Mouse (Mus musculus) cerebellum, adult 2 months (tissue): ENCODE results near the gene Cd59b.

Experiments
- CTCF ChIP-seq: fragments of 200-500 bp; IDR thresholded peaks from 2 replicates; pipeline ENCODE4 v1.5.1; 2011; ENCODE audit warnings: low read depth, mild to moderate bottlenecking, control low read depth, low read length, moderate library complexity, borderline replicate concordance; ENCODE audit not compliant: insufficient read depth
- POLR2A ChIP-seq: fragments of 200-500 bp; IDR thresholded peaks from 2 replicates; pipeline ENCODE4 v1.6.1; 2011; ENCODE audit warnings: low read length, control low read depth, borderline replicate concordance; ENCODE audit not compliant: insufficient read depth

GRCm38 (mm10) chr2:104038236-104038635 is 31.4 kb upstream of the Cd59b start:
- TF ChIP-seq POLR2A, result no peak
- TF ChIP-seq CTCF, result no peak
